8 mouse cellular contexts compared by ENCODE assay signal in the genomic region with DNA sequence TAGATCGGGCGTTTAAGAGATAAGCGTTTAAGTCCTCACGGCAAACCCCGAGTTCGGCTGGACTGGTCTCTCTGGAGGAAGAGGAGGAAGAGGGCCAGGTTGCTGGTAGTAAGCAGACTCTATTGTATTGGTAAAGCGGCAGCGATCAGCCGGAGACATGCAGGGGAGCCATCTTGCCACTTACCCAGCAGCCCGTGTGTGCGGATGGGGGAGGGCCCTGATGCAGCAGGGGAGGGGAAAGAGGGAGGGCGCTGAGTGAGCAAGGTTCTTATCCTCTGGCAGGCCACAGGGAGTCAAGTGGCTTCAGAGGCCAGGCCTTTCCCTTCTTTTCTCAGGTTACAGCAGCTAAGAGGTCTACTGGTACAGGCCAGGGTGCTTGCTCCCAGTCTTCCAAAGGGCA. TPM values are rescaled to one million over a fixed set of nuclear protein-coding genes. Genes with fewer than 3 reads are reported as not detected.
DNase-seq lines count a peak whose midpoint lies in the region; ATAC-seq lines count a peak whose summit lies in the region.

No protein-coding gene starts in this region.

- peak overlapping the region; percentile 75 for H3K4me3 ChIP-seq in hindbrain, embryonic 16.5 days (ENCODE audit: low read length)

- peak overlapping the region; percentile 89 for H3K4me2 ChIP-seq in hindbrain, embryonic 16.5 days (ENCODE audit: low read length)

- H3K27ac ChIP-seq in hindbrain, embryonic 16.5 days (ENCODE audit: low read depth, low read length): peak overlapping the region; percentile 84

- ATAC-seq in hindbrain, embryonic 16.5 days: peak; percentile 85

- H3K4me1 ChIP-seq in hindbrain, embryonic 16.5 days (ENCODE audit: control insufficient read depth, insufficient read depth, low read depth, low read length): peaks cover 43% of the 10 kb centered on the region

- peaks cover 40% of the 10 kb centered on the region for H3K36me3 ChIP-seq in hindbrain, embryonic 16.5 days (ENCODE audit: control insufficient read depth, insufficient read depth, low read length)

- H3K9me3 ChIP-seq in hindbrain, embryonic 16.5 days (ENCODE audit: control insufficient read depth, low read length): no peaks in the 10 kb centered on the region

- H3K9ac ChIP-seq in hindbrain, embryonic 16.5 days (ENCODE audit: low read depth, low read length): peak overlapping the region; percentile 85

- no peaks in the 10 kb centered on the region for H3K27me3 ChIP-seq in hindbrain, embryonic 16.5 days (replicated peaks; ENCODE audit: control insufficient read depth, insufficient read depth, low read length)

- peak; percentile 93 for DNase-seq in ZHBTc4 (ENCODE audit: low read depth, low spot score)
- DNase-seq in cerebellum, postnatal 36 days: peak; percentile 80 to 81
- DNase-seq in frontal cortex, postnatal 36 days (ENCODE audit: low spot score in 2 of 2): peak; percentile 82 to 83
- peak; percentile 77 to 85 for DNase-seq in left cerebral cortex, adult 18-20 months (ENCODE audit: low spot score in 2 of 2)
- peak; percentile 87 to 90 for DNase-seq in lung, postnatal 4 days
- DNase-seq in retina, postnatal 1 day: peak; percentile 92
- peak; percentile 86 for DNase-seq in thymus, postnatal 4 days

- 1% methylated on average over 12 of the region's 12 CpGs for WGBS in hindbrain, embryonic 16.5 days

RNA-seq across cellular contexts. Expression of gene Cdh24, which starts 12.3 kb away (rescaled TPM):
- 9.5 and 10.3 TPM in 2 replicates for polyA plus RNA-seq in hindbrain, embryonic 16.5 days (2015; fragmentation: Nextera tagmentation; extraction: Ambion mirVana)
- 1 to 10 TPM; 8.4 to 9.2 TPM for total RNA-seq in left cerebral cortex, adult 18-20 months (2021)

RNA-seq across cellular contexts. Expression of gene Gm17606, which starts 12.7 kb away (rescaled TPM):
- polyA plus RNA-seq in hindbrain, embryonic 16.5 days (2015; fragmentation: Nextera tagmentation; extraction: Ambion mirVana): not detected in 2 replicates
- not detected for total RNA-seq in left cerebral cortex, adult 18-20 months (2021)

RNA-seq across cellular contexts. Expression of gene Psmb11, which starts 32.3 kb away (rescaled TPM):
- 0.16 and 0.37 TPM in 2 replicates for polyA plus RNA-seq in hindbrain, embryonic 16.5 days (2015; fragmentation: Nextera tagmentation; extraction: Ambion mirVana)
- total RNA-seq in left cerebral cortex, adult 18-20 months (2021): under 1 TPM in 1 of 2 experiments, not detected in 1; 0.16 TPM

RNA-seq across cellular contexts. Expression of gene 1700123O20Rik, which starts 32.5 kb away (rescaled TPM):
- polyA plus RNA-seq in hindbrain, embryonic 16.5 days (2015; fragmentation: Nextera tagmentation; extraction: Ambion mirVana): 68.2 and 69.1 TPM in 2 replicates
- 10 to 100 TPM; 22.9 to 25.8 TPM for total RNA-seq in left cerebral cortex, adult 18-20 months (2021)

RNA-seq across cellular contexts. Expression of gene Acin1, which starts 33.2 kb away (rescaled TPM):
- polyA plus RNA-seq in hindbrain, embryonic 16.5 days (2015; fragmentation: Nextera tagmentation; extraction: Ambion mirVana): 89.5 and 98.2 TPM in 2 replicates
- total RNA-seq in left cerebral cortex, adult 18-20 months (2021): 100 to 1,000 TPM; 193 to 195 TPM

Comparison
In these comparisons a context has a peak if more than half of its experiments do, and no peak if none do; other contexts are left out.
1. Peak in every context shown above with its lines: DNase-seq, ATAC-seq, H3K4me3 ChIP-seq and H3K27ac ChIP-seq.